Mouse (Mus musculus) cerebellum, adult 8-10 months (tissue): Measurements from ENCODE around the gene Prpf18.
"Not testable (repeated sequence)": the region's sequence is repeated elsewhere in the genome, so short reads cannot be mapped to it uniquely, and the experiment has no call there.

Source experiments
- DNase-seq: peaks from one replicate; pipeline ENCODE4 v3.0.0; 2022

The Prpf18 gene

GRCm38 (mm10) chr2:4614276-4614929 lies 37.5 kb downstream of the Prpf18 start:
- DNase-seq: not testable (repeated sequence)

- DNase-seq: no peak
Measured at GRCm38 (mm10) chr2:4611704-4612103, 40.2 kb downstream of the Prpf18 start.

- DNase-seq: no peak
Measured at GRCm38 (mm10) chr2:4611295-4611694, 40.6 kb downstream of the Prpf18 start.

- no peak for DNase-seq
Measured at GRCm38 (mm10) chr2:4609433-4609832, 42.5 kb downstream of the Prpf18 start.

GRCm38 (mm10) chr2:4608253-4608652 lies 43.7 kb downstream of the Prpf18 start:
- DNase-seq: no peak

GRCm38 (mm10) chr2:4606559-4606958 lies 45.4 kb downstream of the Prpf18 start:
- no peak for DNase-seq

GRCm38 (mm10) chr2:4603361-4603945 lies 48.5 kb downstream of the Prpf18 start:
- no peak for DNase-seq

GRCm38 (mm10) chr2:4601034-4601890 lies 50.7 kb downstream of the Prpf18 start:
- peak; percentile 78 for DNase-seq

- no peak for DNase-seq
Measured at GRCm38 (mm10) chr2:4596992-4597391, 54.9 kb downstream of the Prpf18 start.

GRCm38 (mm10) chr2:4593878-4594387 lies 58.0 kb downstream of the Prpf18 start:
- no peak for DNase-seq

- no peak for DNase-seq
Measured at GRCm38 (mm10) chr2:4593433-4593832, 58.5 kb downstream of the Prpf18 start.

- DNase-seq: no peak
Measured at GRCm38 (mm10) chr2:4592666-4593065, 59.2 kb downstream of the Prpf18 start.

- no peak for DNase-seq
Measured at GRCm38 (mm10) chr2:4591647-4592046, 60.3 kb downstream of the Prpf18 start.

GRCm38 (mm10) chr2:4587685-4588409 lies 64.1 kb downstream of the Prpf18 start:
- no peak for DNase-seq

- no peak for DNase-seq
Measured at GRCm38 (mm10) chr2:4586245-4586644, 65.7 kb downstream of the Prpf18 start.

- DNase-seq: no peak
Measured at GRCm38 (mm10) chr2:4584252-4584651, 67.7 kb downstream of the Prpf18 start.

GRCm38 (mm10) chr2:4582930-4583329 lies 69.0 kb downstream of the Prpf18 start:
- no peak for DNase-seq

GRCm38 (mm10) chr2:4580666-4581065 lies 71.2 kb downstream of the Prpf18 start:
- DNase-seq: no peak

GRCm38 (mm10) chr2:4579357-4580068 lies 72.4 kb downstream of the Prpf18 start:
- no peak for DNase-seq

- DNase-seq: no peak
Measured at GRCm38 (mm10) chr2:4578291-4578690, 73.6 kb downstream of the Prpf18 start.

- no peak for DNase-seq
Measured at GRCm38 (mm10) chr2:4575975-4576374, 75.9 kb downstream of the Prpf18 start.

GRCm38 (mm10) chr2:4575163-4575562 lies 76.8 kb downstream of the Prpf18 start:
- DNase-seq: no peak
